Mouse (Mus musculus) CH12.LX (cell line): ENCODE results near the gene Tmem214.

Experiments
- BHLHE40 ChIP-seq: IDR thresholded peaks from 2 replicates; pipeline ENCODE4 v1.6.1; 2011; ENCODE audit warnings: mild to moderate bottlenecking, low read depth, low read length, improper control_type of control experiment
- CHD1 ChIP-seq: IDR thresholded peaks from 2 replicates; pipeline ENCODE4 v1.6.1; 2012; ENCODE audit warnings: low read depth, low read length, improper control_type of control experiment, inconsistent platforms
- CHD2 ChIP-seq: IDR thresholded peaks from 2 replicates; pipeline ENCODE4 v1.6.1; 2011; ENCODE audit warnings: low read length, improper control_type of control experiment
- CTCF ChIP-seq, 2 experiments: IDR thresholded peaks in 1 of 2; conservative IDR thresholded peaks in 1 of 2; 2 replicates each; pipeline ENCODE4 v1.5.1; 2011 to 2012; ENCODE audit warnings: low read depth in 2 of 2, low read length in 2 of 2, improper control_type of control experiment in 1 of 2, inconsistent platforms in 1 of 2, mild to moderate bottlenecking in 1 of 2, moderate library complexity in 1 of 2
- EP300 ChIP-seq: IDR thresholded peaks from 2 replicates; pipeline ENCODE4 v1.6.1; 2011; ENCODE audit warnings: low read length, improper control_type of control experiment
- HCFC1 ChIP-seq: IDR thresholded peaks from 2 replicates; pipeline ENCODE4 v1.6.1; 2012; ENCODE audit warnings: low read depth, mild to moderate bottlenecking, inconsistent platforms, low read length, improper control_type of control experiment
- JUN ChIP-seq: IDR thresholded peaks from 2 replicates; pipeline ENCODE4 v1.6.1; 2011; ENCODE audit warnings: low read depth, mild to moderate bottlenecking, low read length, improper control_type of control experiment, moderate library complexity; ENCODE audit not compliant: insufficient read depth
- MAFK ChIP-seq: IDR thresholded peaks from 2 replicates; pipeline ENCODE4 v1.6.1; 2011; ENCODE audit warnings: low read length, improper control_type of control experiment; ENCODE audit not compliant: insufficient replicate concordance
- MAX ChIP-seq: IDR thresholded peaks from 2 replicates; pipeline ENCODE4 v1.6.1; 2011; ENCODE audit warnings: low read length, improper control_type of control experiment
- POLR2A ChIP-seq: IDR thresholded peaks from 2 replicates; pipeline ENCODE4 v1.6.1; 2011; ENCODE audit warnings: low read depth, mild to moderate bottlenecking, improper control_type of control experiment, low read length
- POLR2AphosphoS2 ChIP-seq: IDR thresholded peaks from 2 replicates; pipeline ENCODE4 v1.6.1; 2011; ENCODE audit warnings: low read depth, low read length, improper control_type of control experiment
- SIN3A ChIP-seq: IDR thresholded peaks from 2 replicates; pipeline ENCODE4 v1.6.1; 2012; ENCODE audit warnings: low read length, improper control_type of control experiment, inconsistent platforms
- USF1 ChIP-seq: IDR thresholded peaks from 2 replicates; pipeline ENCODE4 v1.6.1; 2014; ENCODE audit warnings: low read depth, mild to moderate bottlenecking, inconsistent platforms, low read length, improper control_type of control experiment

DNA sequence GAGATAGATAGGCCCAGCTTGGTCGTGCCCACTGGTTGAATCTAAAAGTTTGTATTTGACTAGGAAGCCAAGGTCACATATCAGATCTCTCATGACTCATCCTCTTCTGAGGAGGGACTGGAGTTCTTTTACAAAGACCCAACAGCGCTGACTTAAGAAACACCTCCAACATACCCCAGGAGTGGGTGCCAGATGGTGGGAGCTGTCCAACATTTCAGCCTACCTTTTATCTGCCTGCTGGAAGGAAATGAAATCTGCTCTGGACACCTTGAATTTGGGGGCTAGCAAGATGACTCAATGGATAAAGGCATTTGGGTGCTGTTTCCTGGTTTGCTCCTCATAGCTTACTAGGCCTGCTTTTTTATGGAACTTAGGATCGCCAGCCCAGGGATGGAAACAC lies 25.9 kb upstream of the Tmem214 start:
- TF ChIP-seq USF1 (no peak), CTCF (conservative IDR thresholded peaks at IDR 0.05 in 1 of 2, IDR thresholded peaks at IDR 0.05 in 1 of 2; ENCODE audit: low read depth in 2 of 2, low read length in 2 of 2) (no peak), CHD1 (no peak), CHD2 (no peak), JUN (no peak), MAFK (no peak), POLR2AphosphoS2 (no peak), EP300 (no peak), MAX (no peak), HCFC1 (no peak), SIN3A (no peak), POLR2A (no peak), BHLHE40 (no peak)
